Mouse (Mus musculus): ENCODE results near the gene Metap2. TPM values are rescaled to one million over a fixed set of nuclear protein-coding genes. Genes with fewer than 3 reads are reported as not detected.

Metap2 gene
- 190 and 195 TPM in 2 replicates for polyA plus RNA-seq (2016; fragmentation: Nextera tagmentation; extraction: Ambion mirVana)

DNA sequence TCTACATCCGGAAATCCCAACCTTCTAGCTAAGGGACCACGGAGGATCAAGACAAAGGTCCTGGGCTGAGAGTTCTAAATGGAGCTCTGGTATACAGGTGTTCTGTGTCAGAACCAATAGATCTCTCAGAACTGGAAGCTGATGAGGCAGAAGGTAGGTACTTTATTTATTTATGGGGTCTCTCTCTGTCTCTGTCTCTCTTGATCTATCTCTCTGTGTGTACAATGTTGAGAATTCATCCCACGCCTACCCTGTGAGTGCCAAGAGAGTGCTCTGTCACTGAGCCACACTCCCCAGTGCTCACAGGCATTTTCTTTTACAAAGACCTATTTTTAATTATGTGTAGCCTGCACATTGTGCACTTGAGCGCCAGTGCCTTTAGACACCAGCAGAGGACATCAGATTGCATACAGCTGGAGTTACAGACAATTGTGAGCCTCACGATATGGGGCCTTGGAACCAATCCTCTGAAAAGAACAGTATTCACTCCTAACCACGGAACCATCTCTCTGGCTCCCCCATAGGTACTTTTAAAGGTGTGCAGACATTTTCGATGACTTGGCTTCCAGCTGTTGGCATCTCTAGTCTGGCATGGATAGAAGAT is at the start of gene Metap2:
Metap2 (minus strand) TSS at position 51 of the 604 bp plus-strand sequence.
- WGBS, result 69% methylated on average over 7 of the region's 7 CpGs
- Histone ChIP-seq H3K27ac (no peak within 1 kb of the TSS), H3K27me3 (no peaks in the 10 kb centered on the region), H3K9me3 (replicated peaks) (no peaks in the 10 kb centered on the region), H3K4me1 (no peaks in the 10 kb centered on the region), H3K9ac (no peak within 1 kb of the TSS), H3K4me2 (replicated peaks) (no peak within 1 kb of the TSS), H3K36me3 (no peaks in the 10 kb centered on the region), H3K4me3 (no peak within 1 kb of the TSS)
- ATAC-seq (ENCODE audit: low FRiP score), result no peak

DNA sequence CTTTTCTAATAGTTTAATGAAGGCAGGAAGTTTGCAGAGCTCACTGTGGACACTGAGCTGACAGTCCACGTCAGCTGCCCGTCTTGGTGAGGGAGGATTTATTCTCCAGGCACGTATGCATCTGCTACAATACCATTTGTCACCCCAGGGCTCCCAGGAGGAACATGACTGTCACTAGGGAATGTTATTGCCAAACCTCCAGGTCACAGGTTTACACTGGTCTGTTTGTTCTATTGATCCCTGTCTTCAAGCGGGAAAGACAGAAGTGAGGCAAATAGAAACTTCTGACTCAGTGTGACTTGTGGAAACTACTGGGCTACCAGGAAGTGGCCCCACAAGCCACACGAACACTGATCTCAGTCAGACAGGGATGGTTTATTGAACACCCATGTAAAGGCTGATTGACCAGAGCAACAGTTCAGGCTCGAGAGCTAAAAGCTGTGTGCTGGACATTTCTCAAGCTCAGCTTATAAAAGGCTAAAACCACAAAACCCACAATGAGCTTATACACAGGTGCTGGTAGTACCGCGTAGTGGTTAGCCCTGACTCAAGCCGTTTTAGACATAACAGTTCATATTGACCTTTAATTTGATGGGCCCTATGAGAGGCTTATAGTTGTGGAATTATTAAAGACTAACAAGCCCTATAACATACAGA is 49.1 kb upstream of the Metap2 start:
- Histone ChIP-seq H3K4me2 (replicated peaks) (no peak overlapping the region), H3K27ac (no peak overlapping the region)
- WGBS, result 71% methylated on average over 9 of the region's 9 CpGs

DNA sequence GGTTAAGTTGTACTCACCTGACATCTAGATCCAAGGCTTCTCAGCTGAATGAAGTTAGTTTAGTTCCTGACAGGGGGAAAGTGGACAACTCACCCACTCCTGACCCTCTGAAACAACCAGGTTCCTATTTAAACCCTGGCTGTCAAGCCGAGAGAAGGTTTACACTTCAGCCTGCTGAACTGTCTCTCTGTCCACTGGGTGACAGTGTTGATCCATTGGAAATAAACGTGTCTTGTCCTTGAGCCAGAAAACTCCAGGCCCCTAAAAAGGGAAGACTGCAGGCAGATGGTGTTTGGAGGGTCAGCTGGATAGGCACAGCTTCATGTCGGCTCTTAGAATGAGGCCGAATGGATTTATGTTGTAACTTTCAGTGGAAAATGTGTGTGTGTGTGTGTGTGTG is 48.5 kb upstream of the Metap2 start:
- Histone ChIP-seq H3K4me2 (replicated peaks) (no peak overlapping the region), H3K36me3 (no peaks in the 10 kb centered on the region), H3K4me1 (no peaks in the 10 kb centered on the region), H3K4me3 (no peak overlapping the region), H3K27me3 (no peaks in the 10 kb centered on the region), H3K27ac (no peak overlapping the region), H3K9ac (no peak overlapping the region), H3K9me3 (replicated peaks) (no peaks in the 10 kb centered on the region)
- WGBS, result 43% methylated on average over 4 of the region's 4 CpGs
- no peak for ATAC-seq (ENCODE audit: low FRiP score)

More for the DNA sequence above, 49.1 kb upstream of the Metap2 start:
- Histone ChIP-seq H3K27me3 (no peaks in the 10 kb centered on the region), H3K4me1 (no peaks in the 10 kb centered on the region), H3K36me3 (no peaks in the 10 kb centered on the region), H3K4me3 (no peak overlapping the region), H3K9ac (no peak overlapping the region), H3K9me3 (replicated peaks) (no peaks in the 10 kb centered on the region)
- no peak for ATAC-seq (ENCODE audit: low FRiP score)

DNA sequence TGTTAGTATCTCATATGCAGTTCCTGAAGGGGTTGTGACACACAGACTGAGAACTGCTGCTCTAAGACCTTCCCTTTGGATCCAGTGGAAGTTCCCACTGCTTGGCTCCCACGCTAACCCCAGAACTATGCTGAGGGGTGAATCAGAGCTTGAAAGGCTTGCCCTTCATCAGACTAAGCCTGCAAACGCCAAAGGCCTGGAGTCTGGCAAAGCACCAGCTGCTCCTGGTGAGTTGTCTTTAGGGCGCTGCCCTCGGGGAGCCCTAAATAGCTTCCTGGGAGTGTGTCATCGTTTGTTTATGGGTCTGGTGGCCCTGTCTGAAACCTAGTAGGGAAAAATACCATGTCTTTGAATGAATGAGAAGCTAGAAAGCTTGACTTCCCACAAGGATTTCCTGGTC is 47.3 kb upstream of the Metap2 start:
- ATAC-seq (ENCODE audit: low FRiP score), result no peak

DNA sequence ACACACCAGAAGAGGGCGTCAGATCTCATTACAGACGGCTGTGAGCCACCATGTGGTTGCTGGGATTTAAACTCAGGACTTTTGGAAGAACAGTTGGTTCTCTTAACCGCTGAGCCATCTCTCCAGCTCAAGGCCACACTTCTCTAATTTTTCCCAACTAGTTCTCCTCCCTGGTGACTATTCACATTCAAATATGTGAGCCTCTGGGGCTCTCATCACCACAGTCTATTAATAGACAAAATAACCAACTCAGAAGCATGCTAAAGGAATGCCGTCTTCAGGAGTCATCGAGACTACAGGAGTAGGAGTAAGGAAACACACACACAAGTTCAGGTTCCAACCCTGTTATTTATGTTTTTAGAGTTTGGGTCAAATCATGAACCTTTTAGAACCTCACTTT is 43.4 kb upstream of the Metap2 start:
- H3K27ac ChIP-seq, result no peak overlapping the region
- no peaks in the 10 kb centered on the region for H3K27me3 ChIP-seq
- H3K4me1 ChIP-seq, result no peaks in the 10 kb centered on the region
- 79% methylated on average over 5 of the region's 5 CpGs for WGBS
- no peak for ATAC-seq (ENCODE audit: low FRiP score)
- no peak overlapping the region for H3K4me3 ChIP-seq
- no peak overlapping the region for H3K4me2 ChIP-seq (replicated peaks)
- no peaks in the 10 kb centered on the region for H3K36me3 ChIP-seq
- no peaks in the 10 kb centered on the region for H3K9me3 ChIP-seq (replicated peaks)
- no peak overlapping the region for H3K9ac ChIP-seq

More for the DNA sequence above, 47.3 kb upstream of the Metap2 start:
- no peaks in the 10 kb centered on the region for H3K36me3 ChIP-seq
- H3K4me2 ChIP-seq (replicated peaks), result no peak overlapping the region
- no peaks in the 10 kb centered on the region for H3K4me1 ChIP-seq
- H3K9me3 ChIP-seq (replicated peaks), result no peaks in the 10 kb centered on the region
- no peak overlapping the region for H3K27ac ChIP-seq
- no peak overlapping the region for H3K9ac ChIP-seq
- H3K27me3 ChIP-seq, result no peaks in the 10 kb centered on the region
- no peak overlapping the region for H3K4me3 ChIP-seq
- 61% methylated on average over 5 of the region's 5 CpGs for WGBS

DNA sequence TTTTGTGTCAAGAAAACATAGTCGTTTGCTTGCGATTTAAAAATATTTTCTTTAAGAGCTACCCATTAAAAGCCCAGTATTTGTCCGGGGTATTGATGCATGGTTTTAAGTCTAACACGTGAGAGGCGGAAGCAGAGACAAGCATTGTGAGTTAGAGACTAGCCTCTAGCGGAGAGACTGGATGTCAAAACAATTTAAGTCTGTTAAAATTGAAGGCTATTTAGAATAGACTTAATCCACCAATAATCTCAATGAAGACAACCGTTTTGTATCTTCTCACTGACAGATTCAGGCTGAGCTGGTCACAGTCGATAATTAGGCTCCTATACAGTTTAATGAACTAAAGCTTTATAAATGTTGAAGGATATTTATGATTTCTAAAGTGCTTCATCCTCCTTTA is 42.8 kb upstream of the Metap2 start:
- Histone ChIP-seq H3K4me3 (no peak overlapping the region), H3K4me1 (no peaks in the 10 kb centered on the region), H3K9ac (no peak overlapping the region), H3K27ac (no peak overlapping the region), H3K4me2 (replicated peaks) (no peak overlapping the region), H3K27me3 (no peaks in the 10 kb centered on the region), H3K36me3 (no peaks in the 10 kb centered on the region), H3K9me3 (replicated peaks) (no peaks in the 10 kb centered on the region)
- ATAC-seq (ENCODE audit: low FRiP score), result no peak
- WGBS, result 86% methylated on average over 8 of the region's 8 CpGs

DNA sequence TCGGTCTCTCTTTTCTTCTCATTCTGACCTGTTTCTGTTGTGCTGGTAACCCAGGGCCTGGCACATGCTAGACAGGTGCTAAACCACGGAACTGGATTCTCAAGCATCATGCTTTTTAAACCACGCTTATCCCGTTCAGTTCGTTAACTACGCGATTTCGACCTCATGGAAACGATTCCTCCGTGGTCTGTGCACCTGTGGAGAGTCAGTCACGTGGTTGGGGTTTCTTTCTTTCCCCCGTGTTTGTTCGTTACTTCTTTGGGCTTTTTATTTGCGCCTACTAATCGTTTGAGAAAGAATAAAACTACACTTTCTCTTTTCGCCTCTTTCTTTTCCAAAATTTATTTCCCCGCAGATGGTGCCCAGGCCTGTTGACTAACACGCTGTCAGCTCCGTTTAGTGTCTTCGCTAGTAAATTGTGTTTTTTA is 42.0 kb upstream of the Metap2 start:
- H3K27me3 ChIP-seq, result no peaks in the 10 kb centered on the region
- no peak overlapping the region for H3K4me3 ChIP-seq
- no peaks in the 10 kb centered on the region for H3K36me3 ChIP-seq
- WGBS, result 90% methylated on average over 20 of the region's 20 CpGs
- H3K4me1 ChIP-seq, result peaks cover 3% of the 10 kb centered on the region; the same call in 1 of the 2 replicates
- H3K27ac ChIP-seq, result no peak overlapping the region
- ATAC-seq (ENCODE audit: low FRiP score), result no peak
- H3K9ac ChIP-seq, result no peak overlapping the region
- no peak overlapping the region for H3K4me2 ChIP-seq (replicated peaks)
- no peaks in the 10 kb centered on the region for H3K9me3 ChIP-seq (replicated peaks)

DNA sequence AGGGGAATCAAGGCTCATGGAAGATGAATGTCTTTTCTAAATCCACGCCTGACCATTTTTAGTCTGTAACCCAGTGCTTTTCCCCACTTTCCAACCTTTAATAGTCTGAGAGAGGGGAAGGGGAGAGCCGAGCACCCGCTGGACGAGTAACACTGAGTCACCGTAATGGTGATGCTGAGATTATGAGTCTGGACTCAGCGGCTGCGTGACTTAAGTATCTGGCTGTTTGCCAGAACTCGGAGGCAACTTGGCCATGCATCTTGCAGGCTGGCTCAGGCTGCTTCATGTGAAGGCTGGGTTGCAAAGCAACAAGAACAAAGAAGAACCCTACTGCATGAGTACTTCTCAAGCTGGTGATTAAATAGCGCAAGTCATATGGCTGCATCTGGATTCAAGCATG is 37.1 kb upstream of the Metap2 start:
- ATAC-seq (ENCODE audit: low FRiP score), result no peak
- Histone ChIP-seq H3K4me1 (peaks cover 3% of the 10 kb centered on the region; the same call in 1 of the 2 replicates), H3K4me2 (replicated peaks) (no peak overlapping the region), H3K9me3 (replicated peaks) (no peaks in the 10 kb centered on the region), H3K27ac (no peak overlapping the region), H3K27me3 (0 out of 2 replicates have a peak, but pooled peaks cover 2% of the 10 kb centered on the region), H3K9ac (no peak overlapping the region), H3K4me3 (no peak overlapping the region), H3K36me3 (no peaks in the 10 kb centered on the region)
- 71% methylated on average over 9 of the region's 9 CpGs for WGBS

DNA sequence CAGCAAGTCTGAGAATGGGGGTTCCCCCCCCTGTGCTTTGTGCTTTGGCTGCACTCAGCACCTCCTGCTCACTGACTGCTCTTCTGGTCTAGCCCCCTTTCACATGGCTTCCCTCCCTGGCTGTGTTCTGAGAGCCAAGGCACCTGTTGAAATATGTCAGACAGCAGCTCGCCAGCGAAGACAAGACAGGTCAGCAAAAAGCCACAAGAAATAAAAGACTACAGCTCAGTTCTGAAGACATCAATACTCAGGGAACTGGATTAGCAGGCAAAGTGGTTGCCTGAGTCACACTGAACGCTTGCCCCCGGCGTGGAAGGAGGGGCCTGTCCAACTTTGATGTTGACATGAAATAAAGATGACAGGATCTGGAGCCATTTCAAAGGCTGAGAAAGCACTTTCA is 36.0 kb upstream of the Metap2 start:
- WGBS, result 72% methylated on average over 5 of the region's 5 CpGs
- no peak overlapping the region for H3K9ac ChIP-seq
- no peak overlapping the region for H3K4me2 ChIP-seq (replicated peaks)
- H3K4me3 ChIP-seq, result no peak overlapping the region
- H3K9me3 ChIP-seq (replicated peaks), result no peaks in the 10 kb centered on the region
- H3K36me3 ChIP-seq, result no peaks in the 10 kb centered on the region
- peaks cover 3% of the 10 kb centered on the region; the same call in 1 of the 2 replicates for H3K4me1 ChIP-seq
- no peak for ATAC-seq (ENCODE audit: low FRiP score)
- 0 out of 2 replicates have a peak, but pooled peaks cover 2% of the 10 kb centered on the region for H3K27me3 ChIP-seq
- no peak overlapping the region for H3K27ac ChIP-seq

DNA sequence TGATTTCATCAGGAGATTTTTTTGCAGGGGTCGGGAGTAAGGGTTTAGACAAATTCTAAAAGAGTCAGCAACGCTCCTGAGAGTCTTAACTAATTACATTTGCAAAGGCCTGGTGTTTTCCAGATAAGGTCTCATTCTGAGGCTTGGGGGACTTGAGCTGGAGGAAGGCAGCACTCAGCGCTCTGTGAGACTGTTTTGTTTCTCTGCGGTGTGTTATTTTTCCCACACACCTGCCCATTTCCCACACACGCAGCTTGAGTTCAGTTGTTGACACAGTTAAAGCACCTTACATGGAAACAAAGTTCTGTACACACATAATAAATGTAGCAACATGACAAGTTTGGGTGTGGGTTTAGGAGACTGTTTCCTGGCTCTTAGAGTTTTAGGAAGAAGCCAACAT is 35.1 kb upstream of the Metap2 start:
- Histone ChIP-seq H3K4me3 (no peak overlapping the region), H3K9ac (no peak overlapping the region), H3K9me3 (replicated peaks) (no peaks in the 10 kb centered on the region), H3K36me3 (no peaks in the 10 kb centered on the region), H3K4me2 (replicated peaks) (no peak overlapping the region), H3K27me3 (0 out of 2 replicates have a peak, but pooled peaks cover 2% of the 10 kb centered on the region), H3K4me1 (peaks cover 3% of the 10 kb centered on the region; the same call in 1 of the 2 replicates), H3K27ac (no peak overlapping the region)
- ATAC-seq (ENCODE audit: low FRiP score), result no peak
- 78% methylated on average over 5 of the region's 5 CpGs for WGBS

DNA sequence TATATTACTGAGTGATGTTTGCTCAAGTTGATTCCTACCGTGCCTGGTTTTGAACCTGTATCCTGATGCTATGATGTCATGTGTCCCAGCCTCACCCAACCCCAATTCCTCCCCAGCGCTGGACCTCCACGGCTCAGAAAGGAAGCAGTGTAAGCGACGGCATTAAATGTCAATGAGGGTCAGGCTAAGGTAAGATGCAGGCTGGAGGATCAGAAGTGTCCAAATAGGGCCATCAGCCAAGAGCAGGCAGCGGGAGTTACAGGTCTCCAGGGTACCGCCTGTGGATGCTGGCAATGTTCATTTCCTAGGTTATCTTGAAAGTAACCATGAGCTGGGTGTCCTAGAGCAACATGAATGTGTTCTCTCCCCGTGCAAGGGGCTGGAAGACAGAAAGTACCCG is 34.5 kb upstream of the Metap2 start:
- no peak for ATAC-seq (ENCODE audit: low FRiP score)
- Histone ChIP-seq H3K4me1 (peaks cover 3% of the 10 kb centered on the region; the same call in 1 of the 2 replicates), H3K4me2 (replicated peaks) (no peak overlapping the region), H3K27ac (no peak overlapping the region), H3K9me3 (replicated peaks) (no peaks in the 10 kb centered on the region), H3K4me3 (no peak overlapping the region), H3K27me3 (0 out of 2 replicates have a peak, but pooled peaks cover 2% of the 10 kb centered on the region), H3K9ac (no peak overlapping the region), H3K36me3 (no peaks in the 10 kb centered on the region)
- WGBS, result 79% methylated on average over 9 of the region's 9 CpGs

DNA sequence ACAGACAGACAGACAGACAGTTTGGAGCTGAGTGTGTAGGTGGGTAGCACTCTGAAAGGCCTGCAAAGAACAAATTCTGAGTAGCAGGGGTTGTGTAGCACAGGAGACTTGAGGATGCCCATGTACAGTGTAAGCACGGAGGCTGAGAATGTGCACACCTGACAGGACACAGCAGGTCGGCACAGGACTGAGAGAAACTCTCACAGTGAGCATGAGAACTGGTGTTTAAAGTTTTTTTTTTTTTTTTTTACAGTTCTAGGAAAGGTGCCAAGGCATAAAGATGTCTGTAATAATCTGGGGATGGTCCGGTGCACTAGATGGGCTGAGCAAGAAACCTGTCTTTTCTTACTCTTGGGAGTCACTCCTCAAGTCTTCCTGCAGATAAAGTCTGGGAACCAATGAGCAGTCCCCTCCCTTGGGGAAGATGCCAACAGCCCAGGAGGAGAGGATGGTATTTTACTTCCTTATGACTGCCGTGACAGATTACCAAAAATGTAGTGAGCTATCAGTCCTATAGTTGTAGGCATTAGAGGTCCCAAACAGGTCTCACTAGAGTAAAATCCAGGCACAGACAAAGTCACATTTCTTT is 33.4 kb upstream of the Metap2 start:
- Histone ChIP-seq H3K27me3 (0 out of 2 replicates have a peak, but pooled peaks cover 2% of the 10 kb centered on the region), H3K4me3 (no peak overlapping the region), H3K27ac (no peak overlapping the region), H3K4me1 (peaks cover 3% of the 10 kb centered on the region; the same call in 1 of the 2 replicates), H3K9me3 (replicated peaks) (no peaks in the 10 kb centered on the region), H3K9ac (no peak overlapping the region), H3K36me3 (no peaks in the 10 kb centered on the region), H3K4me2 (replicated peaks) (no peak overlapping the region)
- ATAC-seq (ENCODE audit: low FRiP score), result no peak
- WGBS, result 81% methylated on average over 4 of the region's 4 CpGs

Data from hindbrain, embryonic 12.5 days (tissue).